Mouse (Mus musculus): ENCODE data around the gene Sf3b1.

Gene Sf3b1

GRCm38 (mm10) chr1:54944648-54945047, 82.6 kb downstream of the Sf3b1 start:
- DNase-seq (ENCODE audit: low spot score), result no peak

GRCm38 (mm10) chr1:54935466-54935865, 91.8 kb downstream of the Sf3b1 start:
- DNase-seq (ENCODE audit: low spot score), result no peak
